Mouse (Mus musculus) neural tube, embryonic 12.5 days (tissue): ENCODE results near the gene Htr2b. TPM values are rescaled to one million over a fixed set of nuclear protein-coding genes. Genes with fewer than 3 reads are reported as not detected.
A peak's percentile ranks its signal among the peaks of the same experiment; 100 is the strongest.

Source experiments
- ATAC-seq: fragments of 200-750 bp; cut with Nextera tagmentation; 2 replicates; pipeline ENCODE4 v1.8.0; 2017; ENCODE audit warnings: low read depth, mild to moderate bottlenecking, moderate TSS enrichment, moderate library complexity; ENCODE audit not compliant: low FRiP score
- H3K27ac ChIP-seq: fragments of 300-500 bp; sonication (generic); 2 replicates; pipeline ENCODE4 v1.5.1; 2016
- H3K27me3 ChIP-seq: fragments of 300-500 bp; sonication (generic); replicated peaks from 2 replicates; pipeline ENCODE4 v1.6.1; 2016; ENCODE audit warnings: mild to moderate bottlenecking
- H3K36me3 ChIP-seq: fragments of 300-500 bp; sonication (generic); 2 replicates; pipeline ENCODE4 v1.6.1; 2016; ENCODE audit warnings: mild to moderate bottlenecking
- H3K4me1 ChIP-seq: fragments of 300-500 bp; sonication (generic); 2 replicates; pipeline ENCODE4 v1.6.1; 2016
- H3K4me2 ChIP-seq: fragments of 300-500 bp; sonication (generic); replicated peaks from 2 replicates; pipeline ENCODE4 v1.6.1; 2016; ENCODE audit warnings: mild to moderate bottlenecking
- H3K4me3 ChIP-seq: fragments of 300-500 bp; sonication (generic); 2 replicates; pipeline ENCODE4 v1.5.1; 2016
- H3K9ac ChIP-seq: fragments of 300-500 bp; sonication (generic); 2 replicates; pipeline ENCODE4 v1.6.1; 2016; ENCODE audit warnings: mild to moderate bottlenecking
- H3K9me3 ChIP-seq: fragments of 300-500 bp; sonication (generic); 2 replicates; pipeline ENCODE4 v1.6.1; 2016; ENCODE audit warnings: mild to moderate bottlenecking
- WGBS: fragments of 180-500 bp; shearing (Covaris S2); methylation state at CpG from one replicate; pipeline ENCODE4 v1.1.7; 2016; 5-methylcytosine and 5-hydroxymethylcytosine counted together
- polyA plus RNA-seq: library from polyadenylated mRNA; unstranded; fragments of >200 nt; fragmentation: Nextera tagmentation; extraction: Ambion mirVana; gene quantifications from 2 replicates; pipeline ENCODE4 v1.2.1, GENCODE M21; 2016

Htr2b gene
- polyA plus RNA-seq, 1 experiment from 2014 or later = 0.42 TPM

DNA sequence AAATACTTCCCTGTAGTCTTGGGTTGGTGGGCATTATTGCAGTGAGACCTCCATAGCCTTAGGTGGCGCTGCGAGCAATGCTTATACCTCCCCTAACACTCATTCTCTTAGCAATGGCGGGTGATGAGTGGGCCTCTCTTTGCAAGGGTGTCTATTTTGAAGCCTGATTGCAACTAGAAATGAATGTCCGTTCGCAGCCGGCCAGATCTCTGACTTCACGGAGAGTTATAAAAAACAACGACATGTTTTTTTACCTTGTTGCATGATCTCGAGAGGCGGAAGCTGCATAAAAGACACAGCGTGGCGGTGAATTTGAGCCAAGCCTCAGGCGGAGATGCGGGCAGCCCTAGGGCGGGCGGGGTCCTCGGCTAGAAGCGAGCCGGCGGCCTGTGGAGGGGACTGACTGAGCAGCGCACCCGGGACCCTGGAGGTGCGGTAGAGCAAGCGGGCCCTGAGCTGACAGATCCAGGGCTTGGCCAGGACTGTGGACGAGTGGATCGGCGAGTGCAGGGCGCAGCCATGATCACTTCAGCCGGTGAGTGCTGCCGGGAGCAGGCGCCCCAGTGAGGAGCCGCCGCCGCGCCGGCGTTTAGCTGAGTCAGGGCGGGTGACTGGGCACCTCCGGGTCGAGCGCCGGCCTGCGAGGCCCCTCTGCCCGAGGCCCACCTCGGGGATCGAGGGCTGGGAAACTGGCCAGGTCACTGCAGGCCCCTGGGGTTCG lies 47.3 kb downstream of the Htr2b start, which contains the start of gene Psmd1:
Gene Psmd1 (plus strand): TSS at position 117 of the 721 bp plus-strand sequence.
- no peaks in the 10 kb centered on the region for H3K36me3 ChIP-seq
- H3K9me3 ChIP-seq = 0 out of 2 replicates have a peak, but pooled peaks cover 4% of the 10 kb centered on the region
- no peaks in the 10 kb centered on the region for H3K27me3 ChIP-seq
- peak within 1 kb of the TSS; percentile 89 for H3K4me2 ChIP-seq
- peak within 1 kb of the TSS; percentile 100 for H3K4me3 ChIP-seq
- peaks cover 9% of the 10 kb centered on the region; the same call in 1 of the 2 replicates for H3K4me1 ChIP-seq
- peak within 1 kb of the TSS; percentile 97 for H3K9ac ChIP-seq
- ATAC-seq = peak; percentile 92
- peak within 1 kb of the TSS; percentile 32 for H3K27ac ChIP-seq
- WGBS = under 1% methylated on average over 47 of the region's 47 CpGs

DNA sequence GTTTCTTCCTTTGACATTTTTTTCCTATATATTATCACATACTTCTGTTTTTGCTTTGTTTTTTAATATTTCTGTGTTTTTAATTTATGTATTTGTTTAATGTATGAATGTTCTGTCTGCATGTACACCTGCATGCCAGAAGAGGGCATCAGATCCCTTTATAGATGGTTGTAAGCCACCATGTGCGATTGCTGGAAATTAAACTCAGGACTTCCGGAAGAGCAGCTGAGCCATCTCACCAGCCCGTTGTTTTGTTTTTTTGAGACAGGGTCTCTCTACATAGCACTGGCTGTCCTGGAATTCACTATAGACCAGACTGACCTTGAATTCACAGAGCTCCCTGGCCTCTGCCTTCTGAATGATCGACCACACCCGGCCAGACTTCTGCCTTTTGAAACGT lies 49.2 kb downstream of the Htr2b start:
- Histone ChIP-seq H3K4me1 (peaks cover 9% of the 10 kb centered on the region; the same call in 1 of the 2 replicates), H3K27me3 (no peaks in the 10 kb centered on the region), H3K9me3 (0 out of 2 replicates have a peak, but pooled peaks cover 4% of the 10 kb centered on the region), H3K9ac (no peak overlapping the region), H3K36me3 (no peaks in the 10 kb centered on the region), H3K4me3 (no peak overlapping the region), H3K4me2 (no peak overlapping the region), H3K27ac (no peak overlapping the region)
- no peak for ATAC-seq
- WGBS = 93% methylated on average over 6 of the region's 6 CpGs

DNA sequence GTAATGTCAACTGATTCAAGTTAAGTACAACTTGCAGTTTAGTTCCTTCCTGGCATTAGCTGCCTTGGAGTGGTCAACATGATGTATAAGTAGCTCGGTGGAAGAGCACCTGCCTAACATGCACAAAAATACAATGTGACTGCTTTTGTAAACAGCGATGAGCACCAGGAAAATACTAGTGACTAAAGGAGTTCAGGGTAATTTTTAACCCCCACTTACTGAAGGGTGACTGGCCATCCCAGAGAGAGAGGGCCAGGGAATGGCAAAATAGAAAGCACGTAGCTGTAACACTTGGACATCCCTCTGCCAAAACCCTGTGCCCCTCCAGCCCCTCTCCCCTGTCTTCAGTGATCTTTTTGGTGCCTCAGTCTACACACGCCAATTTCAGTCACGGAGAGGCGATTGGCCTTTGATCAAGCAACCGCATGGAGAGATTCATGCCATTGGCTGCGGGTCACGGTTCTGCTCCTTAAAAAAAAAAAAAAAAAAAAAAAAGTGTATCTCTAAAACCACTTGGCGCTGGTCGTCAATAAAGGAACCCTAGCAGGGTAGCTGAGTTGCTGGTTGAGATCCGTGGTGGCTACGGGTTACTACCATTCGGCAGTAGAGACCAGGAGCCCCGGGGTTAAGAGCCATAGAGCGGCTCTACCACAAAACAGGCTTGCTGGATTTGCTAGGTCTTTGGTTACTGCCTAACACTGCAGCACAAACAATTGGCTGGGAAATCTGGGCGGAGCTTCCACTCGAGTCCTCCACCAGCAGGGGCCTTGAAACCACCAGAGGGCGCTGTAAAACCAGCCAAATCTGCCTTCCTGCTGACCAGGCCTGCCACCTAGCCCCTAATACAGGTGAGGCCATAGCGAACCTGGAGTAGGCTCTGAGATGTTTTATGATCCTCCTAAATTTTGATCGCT lies 52.7 kb downstream of the Htr2b start:
- H3K27ac ChIP-seq = no peak overlapping the region
- 0 out of 2 replicates have a peak overlapping the region, but pooled peaks have one; percentile 40 for H3K9ac ChIP-seq
- H3K27me3 ChIP-seq = no peaks in the 10 kb centered on the region
- H3K4me1 ChIP-seq = peaks cover 6% of the 10 kb centered on the region; the same call in 1 of the 2 replicates
- H3K4me2 ChIP-seq = peak overlapping the region; percentile 58
- WGBS = 11% methylated on average over 21 of the region's 21 CpGs
- no peaks in the 10 kb centered on the region for H3K9me3 ChIP-seq
- H3K4me3 ChIP-seq = peak overlapping the region; percentile 30
- ATAC-seq = peak; percentile 65
- no peaks in the 10 kb centered on the region for H3K36me3 ChIP-seq

DNA sequence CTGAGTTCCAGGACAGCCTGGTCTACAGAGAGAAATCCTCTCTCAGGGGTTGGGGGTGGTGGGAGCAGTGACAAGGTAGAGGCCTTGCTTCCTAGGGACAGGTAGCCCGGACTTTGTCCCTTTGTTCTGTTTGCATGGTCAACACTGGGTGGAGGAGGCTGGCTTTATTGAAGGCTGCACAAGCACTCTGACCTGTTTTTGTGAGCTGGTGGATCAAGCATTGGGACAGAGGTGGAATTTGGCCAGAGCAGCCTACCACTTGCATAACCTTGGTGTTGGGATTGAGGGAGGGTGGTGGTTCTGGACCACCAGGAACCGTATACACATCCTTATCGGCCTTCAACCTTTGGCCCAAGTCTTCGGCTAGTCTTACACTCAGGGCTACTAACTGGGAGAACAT lies 55.5 kb downstream of the Htr2b start:
- Histone ChIP-seq H3K27ac (no peak overlapping the region), H3K4me2 (no peak overlapping the region), H3K36me3 (no peaks in the 10 kb centered on the region), H3K9ac (no peak overlapping the region), H3K27me3 (no peaks in the 10 kb centered on the region), H3K9me3 (no peaks in the 10 kb centered on the region), H3K4me1 (peaks cover 6% of the 10 kb centered on the region; the same call in 1 of the 2 replicates), H3K4me3 (no peak overlapping the region)
- WGBS = 92% methylated on average over 4 of the region's 4 CpGs
- ATAC-seq = no peak

DNA sequence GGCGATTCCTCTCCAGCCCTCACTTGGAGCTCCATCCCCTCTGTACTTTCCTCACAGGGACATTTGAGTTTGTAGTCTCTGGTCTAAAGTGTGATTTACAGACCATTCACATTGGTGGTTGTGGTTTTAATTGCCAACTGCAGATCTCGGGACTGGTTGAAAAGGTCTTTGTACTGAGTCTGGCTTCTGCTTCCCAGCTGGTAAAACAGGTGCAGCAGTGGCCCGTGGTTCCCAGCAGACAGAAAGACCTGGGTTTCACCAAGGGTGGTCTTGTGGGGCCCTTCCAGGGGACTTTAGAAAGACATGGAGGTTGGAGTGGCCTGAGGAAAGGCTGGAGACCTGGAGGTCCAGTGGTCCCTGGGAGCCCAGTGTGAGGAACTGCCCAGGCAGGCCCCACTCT lies 56.8 kb downstream of the Htr2b start:
- H3K9ac ChIP-seq = no peak overlapping the region
- no peaks in the 10 kb centered on the region for H3K9me3 ChIP-seq
- H3K36me3 ChIP-seq = no peaks in the 10 kb centered on the region
- 21% methylated on average over 3 of the region's 3 CpGs for WGBS
- ATAC-seq = no peak
- no peak overlapping the region for H3K27ac ChIP-seq
- no peak overlapping the region for H3K4me2 ChIP-seq
- H3K4me3 ChIP-seq = no peak overlapping the region
- H3K4me1 ChIP-seq = peaks cover 6% of the 10 kb centered on the region; the same call in 1 of the 2 replicates
- H3K27me3 ChIP-seq = no peaks in the 10 kb centered on the region

DNA sequence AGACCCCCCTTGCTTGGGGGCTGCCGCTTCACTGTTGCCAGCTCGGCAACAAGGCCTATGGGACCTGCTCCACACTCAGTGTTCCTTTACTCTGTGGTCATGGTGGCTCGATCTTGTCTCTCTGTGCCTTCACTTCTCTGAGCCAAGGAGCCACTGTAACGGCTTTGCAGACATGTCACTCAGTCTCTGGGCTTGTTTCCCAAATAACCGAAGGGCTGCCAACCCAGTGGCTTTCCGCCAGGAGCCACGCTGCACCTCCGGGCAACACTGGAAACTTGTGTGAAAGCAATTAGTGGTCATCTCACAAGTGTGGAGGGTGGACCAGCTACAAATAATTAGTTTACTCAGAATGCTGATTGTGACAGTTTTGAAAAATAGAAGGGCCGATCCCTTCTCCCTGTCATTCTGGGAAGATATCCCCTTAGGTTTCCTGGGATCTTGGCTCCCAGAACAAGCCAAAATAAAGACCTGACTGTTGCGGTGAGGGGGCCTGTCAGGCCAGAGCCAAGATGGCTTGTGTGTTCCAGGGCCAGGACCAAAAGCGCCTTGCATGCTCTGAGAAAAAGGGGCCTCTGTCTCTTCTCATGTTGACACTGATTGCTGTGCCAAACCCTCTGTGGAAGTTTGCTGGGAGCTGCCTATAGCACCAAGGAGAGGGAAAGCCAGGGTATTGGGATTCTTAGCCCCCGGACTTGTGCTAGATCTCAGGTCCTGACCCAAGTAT lies 58.4 kb downstream of the Htr2b start:
- no peaks in the 10 kb centered on the region for H3K36me3 ChIP-seq
- H3K9ac ChIP-seq = no peak overlapping the region
- WGBS = 93% methylated on average over 12 of the region's 12 CpGs
- peaks cover 8% of the 10 kb centered on the region for H3K27me3 ChIP-seq
- ATAC-seq = no peak
- no peaks in the 10 kb centered on the region for H3K9me3 ChIP-seq
- H3K4me3 ChIP-seq = no peak overlapping the region
- peaks cover 6% of the 10 kb centered on the region; the same call in 1 of the 2 replicates for H3K4me1 ChIP-seq
- no peak overlapping the region for H3K4me2 ChIP-seq
- no peak overlapping the region for H3K27ac ChIP-seq

Other genes with a start within 250 kb of the Htr2b start
- 131 and 138 TPM in 2 replicates for gene Itm2c, start 217.7 kb downstream of the Htr2b start, polyA plus RNA-seq
- gene 4933407L21Rik, start 183.5 kb downstream of the Htr2b start, polyA plus RNA-seq = 1.0 and 1.6 TPM in 2 replicates
- 0.08 TPM in 1 of 2 replicates, not detected in the other for gene Gpr55, start 151.0 kb downstream of the Htr2b start, polyA plus RNA-seq
- gene Spata3, start 95.2 kb downstream of the Htr2b start, polyA plus RNA-seq = not detected in 2 replicates
- 1.1 and 1.6 TPM in 2 replicates for gene 2810459M11Rik, start 66.1 kb downstream of the Htr2b start, polyA plus RNA-seq
- gene Psmd1, start 47.6 kb downstream of the Htr2b start, polyA plus RNA-seq = 194 and 210 TPM in 2 replicates
- not detected in 2 replicates for gene Gm21972, start 21.7 kb upstream of the Htr2b start, polyA plus RNA-seq
- 36.7 and 37.0 TPM in 2 replicates for gene Armc9, start 42.8 kb upstream of the Htr2b start, polyA plus RNA-seq
- gene B3gnt7, start 190.9 kb upstream of the Htr2b start, polyA plus RNA-seq = 2.4 and 3.1 TPM in 2 replicates
- gene Ncl, start 247.4 kb upstream of the Htr2b start, polyA plus RNA-seq = 306 and 360 TPM in 2 replicates